Mouse (Mus musculus) erythroblast, embryonic 14.5 days (primary cell): Measurements from ENCODE around the gene Tenm4.

Source experiments
- GATA1 ChIP-seq: IDR thresholded peaks from 2 replicates; pipeline ENCODE4 v1.6.1; 2012; ENCODE audit warnings: low read length, inconsistent platforms, mixed read lengths
- TAL1 ChIP-seq: IDR thresholded peaks from 3 replicates; pipeline ENCODE4 v1.6.1; 2012; ENCODE audit warnings: low read length, inconsistent platforms, mixed read lengths

DNA sequence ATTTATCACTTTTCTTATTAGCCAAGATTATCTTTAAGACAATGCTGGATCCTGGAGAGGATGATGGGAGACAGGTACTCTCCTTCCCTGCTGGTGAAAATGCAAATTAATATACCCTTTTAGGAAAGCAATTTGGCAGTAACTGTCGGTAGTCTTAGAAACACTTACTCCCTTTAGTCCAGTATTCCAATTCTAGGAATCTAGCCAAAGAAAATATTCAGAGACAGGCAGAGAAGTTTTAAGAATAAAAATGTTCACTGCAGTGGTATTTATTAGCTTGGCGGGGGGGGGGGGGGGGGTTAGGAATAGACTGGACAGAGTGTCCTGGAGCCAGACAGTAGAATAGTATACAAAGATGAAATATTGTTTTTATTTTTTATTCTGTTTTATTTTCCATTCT, 48.3 kb downstream of the Tenm4 start:
- TF ChIP-seq TAL1 (no peak), GATA1 (no peak)
